Mouse (Mus musculus): Measurements from ENCODE around the gene Adk.

The Adk gene

GRCm38 (mm10) chr14:21173973-21174745 is 121.8 kb downstream of the Adk start:
- no peak for DNase-seq

GRCm38 (mm10) chr14:21174804-21175203 is 122.4 kb downstream of the Adk start:
- no peak for DNase-seq

- DNase-seq: no peak
Observed at GRCm38 (mm10) chr14:21177781-21178180, 125.4 kb downstream of the Adk start.

GRCm38 (mm10) chr14:21178356-21178755 is 126.0 kb downstream of the Adk start:
- DNase-seq: no peak

- DNase-seq: no peak
Observed at GRCm38 (mm10) chr14:21181053-21181452, 128.7 kb downstream of the Adk start.

GRCm38 (mm10) chr14:21191966-21192365 is 139.6 kb downstream of the Adk start:
- DNase-seq: no peak

GRCm38 (mm10) chr14:21192749-21193148 is 140.4 kb downstream of the Adk start:
- DNase-seq: no peak

- no peak for DNase-seq
Observed at GRCm38 (mm10) chr14:21194336-21194735, 142.0 kb downstream of the Adk start.

GRCm38 (mm10) chr14:21200850-21201249 is 148.5 kb downstream of the Adk start:
- no peak for DNase-seq

- DNase-seq: no peak
Observed at GRCm38 (mm10) chr14:21206472-21206871, 154.1 kb downstream of the Adk start.

- peak; percentile 39 for DNase-seq
Observed at GRCm38 (mm10) chr14:21221574-21222138, 169.3 kb downstream of the Adk start.

GRCm38 (mm10) chr14:21222206-21222605 is 169.8 kb downstream of the Adk start:
- no peak for DNase-seq

GRCm38 (mm10) chr14:21223456-21223855 is 171.1 kb downstream of the Adk start:
- no peak for DNase-seq

GRCm38 (mm10) chr14:21223971-21224635 is 171.7 kb downstream of the Adk start:
- peak; percentile 39 for DNase-seq

- DNase-seq: no peak
Observed at GRCm38 (mm10) chr14:21237051-21237450, 184.7 kb downstream of the Adk start.

GRCm38 (mm10) chr14:21241105-21241504 is 188.7 kb downstream of the Adk start:
- no peak for DNase-seq

- DNase-seq: no peak
Observed at GRCm38 (mm10) chr14:21251386-21251785, 199.0 kb downstream of the Adk start.

GRCm38 (mm10) chr14:21252326-21252886 is 200.0 kb downstream of the Adk start:
- no peak for DNase-seq

- DNase-seq: no peak
Observed at GRCm38 (mm10) chr14:21253321-21253992, 201.1 kb downstream of the Adk start.

- DNase-seq: no peak
Observed at GRCm38 (mm10) chr14:21253993-21254339, 201.6 kb downstream of the Adk start.

GRCm38 (mm10) chr14:21268229-21268628 is 215.9 kb downstream of the Adk start:
- DNase-seq: no peak

- DNase-seq: no peak
Observed at GRCm38 (mm10) chr14:21271472-21271871, 219.1 kb downstream of the Adk start.

- no peak for DNase-seq
Observed at GRCm38 (mm10) chr14:21275786-21276185, 223.4 kb downstream of the Adk start.

Data from liver (tissue).